Comparison of ENCODE assay signal across 8 mouse cellular contexts in the genomic region with DNA sequence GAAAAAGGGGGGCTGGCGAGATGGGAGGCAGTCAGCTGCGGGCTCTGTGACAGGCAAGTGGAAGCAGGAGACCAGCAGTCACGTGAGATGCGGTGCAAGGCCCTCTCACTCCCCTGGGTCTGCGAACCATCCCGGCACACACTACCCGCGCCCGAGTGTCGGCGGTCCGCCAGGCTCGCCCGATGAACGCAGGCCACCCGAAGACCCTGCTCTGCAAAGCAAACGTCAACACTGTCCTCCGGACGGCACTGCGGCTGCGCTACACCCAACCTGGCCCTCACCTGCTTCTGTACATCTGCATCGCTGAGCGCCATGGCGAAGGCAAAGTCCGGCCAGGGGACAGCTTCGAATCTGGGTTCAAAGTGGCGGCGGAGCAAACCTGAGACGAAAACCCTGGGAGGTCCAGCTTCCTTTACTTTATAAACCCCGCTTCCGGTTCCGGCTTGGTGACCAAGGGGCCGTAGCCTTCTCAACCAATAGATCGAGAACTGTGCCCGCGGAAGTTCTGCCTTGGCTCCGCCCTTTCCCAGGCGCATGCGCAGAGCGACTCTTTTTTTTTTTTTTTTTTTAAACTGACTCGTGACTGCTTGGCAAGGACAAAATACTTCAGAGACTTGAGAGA. TPM values are rescaled to one million over a fixed set of nuclear protein-coding genes. Genes with fewer than 3 reads are reported as not detected.
DNase-seq lines count a peak whose midpoint lies in the region; ATAC-seq lines count a peak whose summit lies in the region.

A gene (minus strand): TSS at position 487 of the 622 bp plus-strand sequence.

- H3K4me3 ChIP-seq in brown adipose tissue, adult 24 weeks (ENCODE audit: insufficient read depth, low read depth, low read length), result peak within 1 kb of the TSS; percentile 79
- peak within 1 kb of the TSS; percentile 89 to 97 for H3K4me3 ChIP-seq in heart, embryonic 14.5 days (ENCODE audit: control insufficient read depth in 1 of 2, insufficient read depth in 1 of 2, low read depth in 1 of 2, low read length in 2 of 2)
- peak within 1 kb of the TSS; percentile 99 for H3K4me3 ChIP-seq in liver, embryonic 13.5 days (replicated peaks)
- peak within 1 kb of the TSS; percentile 99 for H3K4me3 ChIP-seq in stomach, embryonic 16.5 days (replicated peaks; ENCODE audit: low read length)

- peak; percentile 89 for ATAC-seq in heart, embryonic 14.5 days (ENCODE audit: insufficient number of reproducible peaks, insufficient read depth, low FRiP score, low read depth)
- peak; percentile 92 for ATAC-seq in liver, embryonic 13.5 days (ENCODE audit: low read depth)
- peak; percentile 97 for ATAC-seq in stomach, embryonic 16.5 days (ENCODE audit: insufficient read depth, low FRiP score)

- H3K27me3 ChIP-seq in heart, embryonic 14.5 days (ENCODE audit: control insufficient read depth, insufficient read depth, low read length), result no peaks in the 10 kb centered on the region
- no peaks in the 10 kb centered on the region for H3K27me3 ChIP-seq in liver, embryonic 13.5 days
- no peaks in the 10 kb centered on the region for H3K27me3 ChIP-seq in stomach, embryonic 16.5 days (ENCODE audit: control insufficient read depth, insufficient read depth, low read length)

- peak; percentile 95 for DNase-seq in CD4-positive, CD25-positive, alpha-beta regulatory T cell, adult 2 months (ENCODE audit: low read depth, low spot score)
- DNase-seq in fibroblast of lung, adult 2 months (ENCODE audit: low read depth), result peak; percentile 96
- peak; percentile 95 for DNase-seq in kidney, postnatal 14 days
- DNase-seq in liver, embryonic 13.5 days, result peak; percentile 93
- peak; percentile 91 for DNase-seq in neural tube, embryonic 10.5 days (ENCODE audit: extremely low spot score, low spot score)

- 0 out of 2 replicates have a peak, but pooled peaks cover 2% of the 10 kb centered on the region for H3K9me3 ChIP-seq in heart, embryonic 14.5 days (ENCODE audit: control insufficient read depth, low read length)
- H3K9me3 ChIP-seq in liver, embryonic 13.5 days (replicated peaks), result peaks cover 8% of the 10 kb centered on the region; the same call in 1 of the 2 replicates
- no peaks in the 10 kb centered on the region for H3K9me3 ChIP-seq in stomach, embryonic 16.5 days (replicated peaks; ENCODE audit: control insufficient read depth, low read length)

- peak within 1 kb of the TSS; percentile 83 for H3K4me2 ChIP-seq in heart, embryonic 14.5 days (ENCODE audit: low read length)
- H3K4me2 ChIP-seq in liver, embryonic 13.5 days, result peak within 1 kb of the TSS; percentile 85
- H3K4me2 ChIP-seq in stomach, embryonic 16.5 days (ENCODE audit: low read depth, low read length), result peak within 1 kb of the TSS; percentile 70

- peaks cover 11% of the 10 kb centered on the region for H3K4me1 ChIP-seq in brown adipose tissue, adult 24 weeks (ENCODE audit: control insufficient read depth, insufficient read depth, insufficient read length, low read length)
- H3K4me1 ChIP-seq in heart, embryonic 14.5 days (ENCODE audit: control insufficient read depth in 2 of 2, insufficient read depth in 2 of 2, low read length in 2 of 2), result peaks cover 2 to 10% of the 10 kb centered on the region in 2 experiments; a peak in 3 of 4 replicates
- H3K4me1 ChIP-seq in liver, embryonic 13.5 days (replicated peaks), result peaks cover 53% of the 10 kb centered on the region
- peaks cover 6% of the 10 kb centered on the region for H3K4me1 ChIP-seq in stomach, embryonic 16.5 days (ENCODE audit: control insufficient read depth, insufficient read depth, low read length)

- peaks cover 21% of the 10 kb centered on the region for H3K36me3 ChIP-seq in heart, embryonic 14.5 days (ENCODE audit: control insufficient read depth, insufficient read depth, low read length)
- peaks cover 29% of the 10 kb centered on the region for H3K36me3 ChIP-seq in liver, embryonic 13.5 days
- H3K36me3 ChIP-seq in stomach, embryonic 16.5 days (ENCODE audit: control insufficient read depth, insufficient read depth, low read length), result peaks cover 13% of the 10 kb centered on the region

- under 1% methylated on average over 41 of the region's 41 CpGs for WGBS in heart, embryonic 14.5 days
- WGBS in liver, embryonic 13.5 days (ENCODE audit: insufficient replicate concordance), result under 1% methylated on average over 41 of the region's 41 CpGs
- under 1% methylated on average over 41 of the region's 41 CpGs for WGBS in stomach, embryonic 16.5 days

- H3K9ac ChIP-seq in heart, embryonic 14.5 days (ENCODE audit: low read length), result peak within 1 kb of the TSS; percentile 90
- H3K9ac ChIP-seq in liver, embryonic 13.5 days, result peak within 1 kb of the TSS; percentile 96
- peak within 1 kb of the TSS; percentile 90 for H3K9ac ChIP-seq in stomach, embryonic 16.5 days (ENCODE audit: low read length)

- peak within 1 kb of the TSS; percentile 79 for H3K27ac ChIP-seq in brown adipose tissue, adult 24 weeks (replicated peaks; ENCODE audit: low read depth, low read length)
- peak within 1 kb of the TSS; percentile 93 to 96 for H3K27ac ChIP-seq in heart, embryonic 14.5 days (replicated peaks in 1 of 2; ENCODE audit: control insufficient read depth in 1 of 2, insufficient read depth in 1 of 2, low read depth in 2 of 2, low read length in 2 of 2)
- peak within 1 kb of the TSS; percentile 98 for H3K27ac ChIP-seq in liver, embryonic 13.5 days
- peak within 1 kb of the TSS; percentile 95 for H3K27ac ChIP-seq in stomach, embryonic 16.5 days (ENCODE audit: low read length)

RNA-seq across cellular contexts. Expression of the gene that starts here (rescaled TPM):
- 200 and 349 TPM in 2 replicates for polyA plus RNA-seq in brown adipose tissue, adult 24 weeks (2012; ENCODE audit: insufficient read depth, insufficient read length, missing spikeins)
- polyA plus RNA-seq in heart, embryonic 14.5 days (2014; fragmentation: Nextera tagmentation; extraction: Ambion mirVana), result 133 and 142 TPM in 2 replicates
- polyA plus RNA-seq in liver, embryonic 13.5 days (2015; fragmentation: Nextera tagmentation; extraction: Ambion mirVana), result 158 and 180 TPM in 2 replicates
- polyA plus RNA-seq in stomach, embryonic 16.5 days (2015; fragmentation: Nextera tagmentation; extraction: Ambion mirVana), result 163 and 173 TPM in 2 replicates

Comparison
In these comparisons a context has a peak if more than half of its experiments do, and no peak if none do; other contexts are left out.
1. Peak in every context shown above with its lines: DNase-seq, ATAC-seq, H3K4me3 ChIP-seq and H3K27ac ChIP-seq.